Mouse (Mus musculus): Measurements from ENCODE around the gene Nudt1. TPM values are rescaled to one million over a fixed set of nuclear protein-coding genes. Genes with fewer than 3 reads are reported as not detected.

The Nudt1 gene
- polyA plus RNA-seq, 1 experiment from 2014 or later: 37.0 TPM

DNA sequence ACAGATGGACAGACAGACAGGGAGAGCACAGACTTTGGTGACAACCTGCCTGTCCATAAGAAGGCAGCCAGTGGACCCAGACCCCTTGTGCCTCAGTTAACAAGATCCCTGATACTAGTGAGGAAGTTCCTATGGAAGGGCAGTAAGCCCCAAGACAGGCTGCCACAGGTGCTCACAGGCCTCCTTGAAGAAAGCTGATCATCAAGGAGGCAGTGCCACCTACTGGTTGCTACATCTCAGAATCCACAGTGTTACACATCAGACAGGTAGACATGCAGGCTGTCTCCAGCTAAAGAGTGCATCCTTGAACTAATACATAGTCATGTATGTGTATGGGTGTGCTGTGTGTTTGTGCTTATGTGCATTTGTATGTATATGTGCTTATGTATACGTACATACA, 29.3 kb upstream of the Nudt1 start:
- Histone ChIP-seq H3K27ac (ENCODE audit: low read length) (no peak overlapping the region), H3K9me3 (replicated peaks; ENCODE audit: control insufficient read depth, low read length) (no peaks in the 10 kb centered on the region), H3K9ac (ENCODE audit: low read length) (no peak overlapping the region), H3K4me3 (replicated peaks; ENCODE audit: low read length) (no peak overlapping the region), H3K4me1 (ENCODE audit: control insufficient read depth, insufficient read depth, low read length) (no peaks in the 10 kb centered on the region), H3K27me3 (ENCODE audit: control insufficient read depth, insufficient read depth, low read length) (no peaks in the 10 kb centered on the region), H3K36me3 (ENCODE audit: control insufficient read depth, insufficient read depth, low read length) (peaks cover 17% of the 10 kb centered on the region), H3K4me2 (ENCODE audit: low read depth, low read length) (no peak overlapping the region)
- WGBS: 88% methylated on average over 1 of the region's 1 CpGs
- no peak for ATAC-seq (ENCODE audit: insufficient read depth, low FRiP score)

DNA sequence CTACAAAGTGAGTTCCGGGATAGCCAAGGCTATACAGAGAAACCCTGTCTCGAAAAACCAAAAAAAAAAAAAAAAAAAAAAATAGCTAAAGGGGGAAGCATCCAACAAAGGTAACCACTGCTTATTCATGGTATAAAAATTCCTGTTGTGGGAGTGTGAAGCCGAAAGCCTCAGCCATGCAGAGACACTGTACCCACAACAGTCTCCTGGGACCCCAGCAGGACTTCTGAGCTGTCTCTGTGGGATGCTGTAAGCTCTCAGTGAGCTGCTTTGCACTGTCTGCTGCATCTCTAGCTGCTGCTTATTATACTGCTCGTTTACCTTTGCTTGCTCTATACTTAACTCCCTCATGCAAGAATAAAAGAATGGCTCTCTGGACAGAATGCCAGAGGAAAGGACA, 23.2 kb upstream of the Nudt1 start:
- Histone ChIP-seq H3K36me3 (ENCODE audit: control insufficient read depth, insufficient read depth, low read length) (peaks cover 20% of the 10 kb centered on the region; the same call in 1 of the 2 replicates), H3K4me2 (ENCODE audit: low read depth, low read length) (no peak overlapping the region), H3K27me3 (ENCODE audit: control insufficient read depth, insufficient read depth, low read length) (no peaks in the 10 kb centered on the region), H3K4me1 (ENCODE audit: control insufficient read depth, insufficient read depth, low read length) (no peaks in the 10 kb centered on the region), H3K9me3 (replicated peaks; ENCODE audit: control insufficient read depth, low read length) (no peaks in the 10 kb centered on the region), H3K27ac (ENCODE audit: low read length) (no peak overlapping the region), H3K9ac (ENCODE audit: low read length) (no peak overlapping the region), H3K4me3 (replicated peaks; ENCODE audit: low read length) (no peak overlapping the region)
- 90% methylated on average over 4 of the region's 4 CpGs for WGBS
- ATAC-seq (ENCODE audit: insufficient read depth, low FRiP score): no peak

DNA sequence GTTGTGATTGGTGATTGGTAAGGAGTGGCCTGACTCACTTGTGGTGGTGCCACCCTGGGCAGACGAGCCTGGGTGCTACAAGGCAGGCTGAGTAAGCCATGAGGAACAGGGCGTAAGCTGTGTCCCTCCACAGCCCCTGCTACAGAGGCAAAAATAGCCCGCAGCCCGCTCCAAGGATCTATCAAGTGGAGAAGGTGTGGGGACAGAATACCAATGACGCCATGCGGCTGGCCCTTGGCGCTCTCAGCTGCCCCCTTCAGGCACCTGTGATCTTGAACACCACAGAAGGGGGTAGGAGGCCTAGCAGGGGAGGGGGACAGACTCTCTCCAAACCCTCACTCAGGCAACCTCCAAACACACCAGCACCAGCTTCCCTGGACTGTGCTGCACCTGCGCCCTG, 15.4 kb upstream of the Nudt1 start:
- WGBS: 87% methylated on average over 8 of the region's 8 CpGs
- no peak overlapping the region for H3K27ac ChIP-seq (ENCODE audit: low read length)
- ATAC-seq (ENCODE audit: insufficient read depth, low FRiP score): no peak
- no peaks in the 10 kb centered on the region for H3K4me1 ChIP-seq (ENCODE audit: control insufficient read depth, insufficient read depth, low read length)
- H3K27me3 ChIP-seq (ENCODE audit: control insufficient read depth, insufficient read depth, low read length): no peaks in the 10 kb centered on the region
- no peak overlapping the region for H3K4me3 ChIP-seq (replicated peaks; ENCODE audit: low read length)
- H3K9ac ChIP-seq (ENCODE audit: low read length): no peak overlapping the region
- no peak overlapping the region for H3K4me2 ChIP-seq (ENCODE audit: low read depth, low read length)
- H3K36me3 ChIP-seq (ENCODE audit: control insufficient read depth, insufficient read depth, low read length): peaks cover 12% of the 10 kb centered on the region; the same call in 1 of the 2 replicates
- no peaks in the 10 kb centered on the region for H3K9me3 ChIP-seq (replicated peaks; ENCODE audit: control insufficient read depth, low read length)

DNA sequence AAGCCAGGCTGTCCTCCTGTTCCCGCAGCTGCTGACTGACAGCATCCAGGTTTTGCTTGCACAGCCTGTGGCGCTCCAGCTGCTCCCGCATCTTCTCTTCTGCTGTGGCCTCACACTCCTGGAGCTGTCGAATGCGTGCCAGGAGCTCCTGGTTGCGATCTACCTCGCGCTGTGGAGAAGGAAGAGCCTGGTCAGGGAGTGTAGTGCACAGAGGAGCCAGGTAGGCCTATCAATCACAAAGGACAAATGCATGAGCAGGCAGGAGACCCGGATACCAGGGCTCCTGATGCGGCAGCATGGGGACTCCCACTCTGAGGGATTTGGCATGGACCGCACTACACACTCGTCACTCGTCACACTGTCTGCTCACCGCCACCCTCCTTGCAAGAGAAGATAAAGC, 13.9 kb upstream of the Nudt1 start:
- no peak overlapping the region for H3K27ac ChIP-seq (ENCODE audit: low read length)
- H3K27me3 ChIP-seq (ENCODE audit: control insufficient read depth, insufficient read depth, low read length): no peaks in the 10 kb centered on the region
- 93% methylated on average over 14 of the region's 14 CpGs for WGBS
- no peak overlapping the region for H3K4me2 ChIP-seq (ENCODE audit: low read depth, low read length)
- H3K9me3 ChIP-seq (replicated peaks; ENCODE audit: control insufficient read depth, low read length): no peaks in the 10 kb centered on the region
- no peak for ATAC-seq (ENCODE audit: insufficient read depth, low FRiP score)
- no peaks in the 10 kb centered on the region for H3K4me1 ChIP-seq (ENCODE audit: control insufficient read depth, insufficient read depth, low read length)
- H3K4me3 ChIP-seq (replicated peaks; ENCODE audit: low read length): no peak overlapping the region
- H3K9ac ChIP-seq (ENCODE audit: low read length): no peak overlapping the region
- peaks cover 1% of the 10 kb centered on the region; the same call in 1 of the 2 replicates for H3K36me3 ChIP-seq (ENCODE audit: control insufficient read depth, insufficient read depth, low read length)

DNA sequence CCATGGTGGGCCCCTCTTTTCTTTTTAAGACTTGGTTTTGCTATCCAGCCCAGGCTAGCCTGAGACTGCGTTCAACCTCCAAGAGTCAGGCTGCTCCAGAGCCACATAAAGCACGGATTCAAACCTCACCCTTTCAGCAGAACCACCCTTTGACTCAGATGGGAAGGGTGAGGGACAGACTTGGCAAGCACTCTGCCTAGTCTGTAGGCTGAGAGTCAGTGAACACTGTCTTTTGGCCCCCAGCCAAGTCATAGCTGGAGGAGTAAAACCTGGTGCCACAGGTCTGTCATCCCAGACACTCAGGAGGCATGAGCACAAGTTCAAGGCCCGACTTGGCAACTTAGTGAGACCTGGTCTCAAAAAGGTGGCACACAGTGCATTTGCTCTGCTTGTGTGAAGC, 4.7 kb upstream of the Nudt1 start:
- H3K27ac ChIP-seq (ENCODE audit: low read length): no peak overlapping the region
- H3K4me2 ChIP-seq (ENCODE audit: low read depth, low read length): no peak overlapping the region
- H3K4me1 ChIP-seq (ENCODE audit: control insufficient read depth, insufficient read depth, low read length): peaks cover 7% of the 10 kb centered on the region
- H3K36me3 ChIP-seq (ENCODE audit: control insufficient read depth, insufficient read depth, low read length): no peaks in the 10 kb centered on the region
- H3K9me3 ChIP-seq (replicated peaks; ENCODE audit: control insufficient read depth, low read length): no peaks in the 10 kb centered on the region
- H3K27me3 ChIP-seq (ENCODE audit: control insufficient read depth, insufficient read depth, low read length): no peaks in the 10 kb centered on the region
- no peak overlapping the region for H3K9ac ChIP-seq (ENCODE audit: low read length)
- ATAC-seq (ENCODE audit: insufficient read depth, low FRiP score): no peak
- WGBS: 74% methylated on average over 3 of the region's 3 CpGs
- H3K4me3 ChIP-seq (replicated peaks; ENCODE audit: low read length): no peak overlapping the region

DNA sequence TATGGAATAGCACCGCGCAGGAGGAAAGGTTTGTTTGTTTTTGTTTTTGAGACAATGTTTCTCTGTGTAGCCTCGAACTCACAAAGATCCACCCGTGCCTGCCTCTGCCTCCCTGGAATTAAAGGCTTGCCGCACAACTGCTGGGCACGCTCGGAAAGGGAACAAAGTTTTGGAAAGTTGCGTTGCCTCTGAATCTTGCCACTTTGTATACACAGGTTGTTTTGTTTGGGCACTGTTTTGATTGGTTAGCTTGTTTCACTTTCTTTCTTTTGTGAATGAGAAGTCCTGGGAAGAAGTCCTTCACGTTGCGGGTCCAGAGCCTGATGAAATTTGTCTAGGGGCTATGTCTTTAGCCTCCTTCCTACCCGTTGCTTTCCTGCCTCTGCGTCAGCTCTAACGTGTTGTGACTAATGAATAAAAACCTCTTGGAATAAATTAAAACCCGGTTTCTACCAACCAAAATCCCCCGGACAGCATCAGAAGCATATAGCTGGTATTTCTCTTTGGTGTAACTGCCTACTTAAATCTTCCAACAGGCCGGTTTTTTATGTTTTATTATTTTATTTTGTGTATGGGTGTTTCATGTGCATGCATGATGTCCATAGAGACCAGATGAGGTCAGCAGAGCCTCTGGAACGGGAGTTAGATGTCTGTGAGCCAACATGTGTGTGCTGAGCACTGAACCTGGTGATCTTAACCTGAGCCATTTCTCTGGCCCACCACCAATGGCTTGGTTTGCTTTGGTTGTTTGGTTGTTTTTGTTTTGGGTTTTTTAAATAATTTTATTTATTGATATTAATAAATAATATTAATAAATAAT, 510 bp downstream of the Nudt1 start:
- Histone ChIP-seq H3K9me3 (replicated peaks; ENCODE audit: control insufficient read depth, low read length) (no peaks in the 10 kb centered on the region), H3K27ac (ENCODE audit: low read length) (peak overlapping the region; percentile 75), H3K36me3 (ENCODE audit: control insufficient read depth, insufficient read depth, low read length) (no peaks in the 10 kb centered on the region), H3K4me3 (replicated peaks; ENCODE audit: low read length) (peak overlapping the region; percentile 72), H3K4me1 (ENCODE audit: control insufficient read depth, insufficient read depth, low read length) (peaks cover 7% of the 10 kb centered on the region), H3K27me3 (ENCODE audit: control insufficient read depth, insufficient read depth, low read length) (no peaks in the 10 kb centered on the region), H3K9ac (ENCODE audit: low read length) (peak overlapping the region; percentile 93), H3K4me2 (ENCODE audit: low read depth, low read length) (peak overlapping the region; percentile 56)
- ATAC-seq (ENCODE audit: insufficient read depth, low FRiP score): peak; percentile 9; the same call in 1 of the 2 replicates
- 2% methylated on average over 17 of the region's 17 CpGs for WGBS

DNA sequence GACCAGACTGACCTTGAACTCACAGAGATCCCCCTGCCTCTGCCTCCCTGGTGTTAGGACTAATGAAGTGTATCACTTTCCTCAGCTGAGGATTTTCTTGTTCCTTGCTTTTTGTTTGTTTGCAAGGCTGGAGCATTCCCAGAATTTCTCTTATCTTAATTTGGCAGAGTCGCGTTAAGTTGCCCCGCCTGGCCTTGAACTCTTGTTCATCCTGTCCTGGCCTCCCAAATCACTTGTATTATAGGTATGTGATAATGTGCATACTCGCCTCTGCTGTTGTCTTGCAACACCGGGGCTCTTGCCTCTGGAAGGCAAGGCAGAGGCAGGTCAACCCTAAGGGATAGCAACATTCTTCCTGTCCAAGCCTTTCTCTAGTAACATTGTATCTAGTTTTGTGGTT, 2.6 kb downstream of the Nudt1 start:
- WGBS: 83% methylated on average over 5 of the region's 5 CpGs

DNA sequence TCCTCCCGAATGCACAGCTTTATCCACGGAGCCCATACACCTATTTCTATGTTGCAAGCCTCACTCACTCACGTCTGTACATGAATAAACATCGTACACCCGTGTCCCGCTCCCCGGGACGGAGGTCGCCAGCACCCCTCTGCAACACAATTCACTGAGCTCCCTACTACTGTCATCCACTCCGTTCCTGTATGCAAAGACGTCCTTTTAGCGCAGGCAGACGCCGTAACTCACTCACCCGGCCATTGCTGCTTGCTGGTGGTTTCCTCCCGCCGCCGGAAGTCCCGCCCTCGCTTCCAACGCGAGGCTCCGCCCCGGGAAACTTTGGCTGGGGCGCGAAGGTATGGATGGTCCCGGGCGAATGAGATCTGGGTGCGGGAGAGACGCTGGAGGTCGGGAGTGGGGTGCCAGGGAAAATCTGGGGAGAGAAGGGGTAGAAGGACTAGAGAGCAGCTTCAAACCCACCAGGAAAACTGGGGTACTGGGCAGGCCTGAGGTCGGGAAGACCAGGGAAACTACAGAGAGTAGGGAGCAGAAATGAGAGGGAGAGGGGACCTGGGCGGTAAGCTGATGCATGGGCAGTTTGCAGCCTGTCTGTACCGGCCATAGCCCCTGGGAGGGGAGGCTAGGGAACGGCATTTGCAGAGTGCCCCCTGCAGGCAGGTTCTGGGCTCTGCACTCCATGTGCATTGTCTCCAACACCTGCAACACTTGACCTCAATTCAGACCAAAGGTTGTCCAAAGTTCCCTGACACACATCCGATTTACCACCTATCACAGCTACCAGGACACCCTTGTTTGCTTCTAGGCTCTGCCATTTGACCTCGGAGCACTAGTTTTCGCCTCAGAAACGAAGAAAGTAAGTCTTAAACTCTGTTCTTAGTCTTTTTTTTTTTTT, 10.4 kb downstream of the Nudt1 start, which contains the start of gene Mrm2:
Gene Mrm2, minus strand, starts transcription at position 284 of the 898 bp plus-strand sequence.
- Histone ChIP-seq H3K4me1 (ENCODE audit: control insufficient read depth, insufficient read depth, low read length) (peaks cover 16% of the 10 kb centered on the region), H3K9me3 (replicated peaks; ENCODE audit: control insufficient read depth, low read length) (no peaks in the 10 kb centered on the region), H3K27me3 (ENCODE audit: control insufficient read depth, insufficient read depth, low read length) (no peaks in the 10 kb centered on the region), H3K4me3 (replicated peaks; ENCODE audit: low read length) (peak within 1 kb of the TSS; percentile 73), H3K4me2 (ENCODE audit: low read depth, low read length) (peak within 1 kb of the TSS; percentile 92), H3K9ac (ENCODE audit: low read length) (peak within 1 kb of the TSS; percentile 88), H3K27ac (ENCODE audit: low read length) (peak within 1 kb of the TSS; percentile 92), H3K36me3 (ENCODE audit: control insufficient read depth, insufficient read depth, low read length) (peaks cover 3% of the 10 kb centered on the region; the same call in 1 of the 2 replicates)
- ATAC-seq (ENCODE audit: insufficient read depth, low FRiP score): peak; percentile 84
- under 1% methylated on average over 39 of the region's 39 CpGs for WGBS

More for the DNA sequence above, 2.6 kb downstream of the Nudt1 start:
- no peak for ATAC-seq (ENCODE audit: insufficient read depth, low FRiP score)
- no peaks in the 10 kb centered on the region for H3K9me3 ChIP-seq (replicated peaks; ENCODE audit: control insufficient read depth, low read length)
- no peaks in the 10 kb centered on the region for H3K27me3 ChIP-seq (ENCODE audit: control insufficient read depth, insufficient read depth, low read length)
- peaks cover 3% of the 10 kb centered on the region; the same call in 1 of the 2 replicates for H3K36me3 ChIP-seq (ENCODE audit: control insufficient read depth, insufficient read depth, low read length)
- no peak overlapping the region for H3K9ac ChIP-seq (ENCODE audit: low read length)
- H3K27ac ChIP-seq (ENCODE audit: low read length): no peak overlapping the region
- no peak overlapping the region for H3K4me2 ChIP-seq (ENCODE audit: low read depth, low read length)
- peaks cover 7% of the 10 kb centered on the region for H3K4me1 ChIP-seq (ENCODE audit: control insufficient read depth, insufficient read depth, low read length)
- no peak overlapping the region for H3K4me3 ChIP-seq (replicated peaks; ENCODE audit: low read length)

DNA sequence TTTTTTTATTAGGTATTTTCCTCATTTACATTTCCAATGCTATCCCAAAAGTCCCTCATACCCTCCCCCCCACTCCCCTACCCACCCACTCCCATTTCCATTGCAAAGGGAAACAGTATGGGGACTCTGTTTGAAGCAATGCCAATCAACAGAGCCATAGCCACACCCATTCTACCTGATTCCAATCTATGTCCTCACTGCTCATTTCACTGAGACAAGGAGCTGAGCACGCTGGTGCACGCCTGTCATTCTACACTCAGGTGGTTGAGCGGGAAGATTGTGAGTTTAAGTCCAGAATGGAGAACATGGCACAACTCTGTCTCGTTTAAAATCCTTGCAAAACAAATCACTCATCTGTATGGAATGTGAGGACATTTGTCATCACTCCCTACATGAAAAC, 11.1 kb downstream of the Nudt1 start:
- peak overlapping the region; percentile 92 for H3K4me2 ChIP-seq (ENCODE audit: low read depth, low read length)
- H3K27me3 ChIP-seq (ENCODE audit: control insufficient read depth, insufficient read depth, low read length): no peaks in the 10 kb centered on the region
- no peaks in the 10 kb centered on the region for H3K9me3 ChIP-seq (replicated peaks; ENCODE audit: control insufficient read depth, low read length)
- 40% methylated on average over 4 of the region's 4 CpGs for WGBS
- peaks cover 3% of the 10 kb centered on the region; the same call in 1 of the 2 replicates for H3K36me3 ChIP-seq (ENCODE audit: control insufficient read depth, insufficient read depth, low read length)
- H3K4me3 ChIP-seq (replicated peaks; ENCODE audit: low read length): no peak overlapping the region
- no peak for ATAC-seq (ENCODE audit: insufficient read depth, low FRiP score)
- no peak overlapping the region for H3K9ac ChIP-seq (ENCODE audit: low read length)
- H3K4me1 ChIP-seq (ENCODE audit: control insufficient read depth, insufficient read depth, low read length): peaks cover 16% of the 10 kb centered on the region
- H3K27ac ChIP-seq (ENCODE audit: low read length): no peak overlapping the region
